Mouse (Mus musculus) thymus, adult 2 months (tissue): ENCODE data around the gene Ociad1.

ENCODE experiments used
- CTCF ChIP-seq: fragments of 200-500 bp; IDR thresholded peaks from 2 replicates; pipeline ENCODE4 v1.5.1; 2012; ENCODE audit warnings: mild to moderate bottlenecking, control low read depth, low read length, moderate library complexity, borderline replicate concordance; ENCODE audit not compliant: control insufficient read depth, poor library complexity, insufficient read depth; ENCODE audit errors: extremely low read depth
- POLR2A ChIP-seq: fragments of 200-500 bp; IDR thresholded peaks from 2 replicates; pipeline ENCODE4 v1.6.1; 2012; ENCODE audit warnings: mild to moderate bottlenecking, low read length, control low read depth, moderate library complexity; ENCODE audit not compliant: control insufficient read depth, poor library complexity, insufficient read depth; ENCODE audit errors: extremely low read depth

DNA sequence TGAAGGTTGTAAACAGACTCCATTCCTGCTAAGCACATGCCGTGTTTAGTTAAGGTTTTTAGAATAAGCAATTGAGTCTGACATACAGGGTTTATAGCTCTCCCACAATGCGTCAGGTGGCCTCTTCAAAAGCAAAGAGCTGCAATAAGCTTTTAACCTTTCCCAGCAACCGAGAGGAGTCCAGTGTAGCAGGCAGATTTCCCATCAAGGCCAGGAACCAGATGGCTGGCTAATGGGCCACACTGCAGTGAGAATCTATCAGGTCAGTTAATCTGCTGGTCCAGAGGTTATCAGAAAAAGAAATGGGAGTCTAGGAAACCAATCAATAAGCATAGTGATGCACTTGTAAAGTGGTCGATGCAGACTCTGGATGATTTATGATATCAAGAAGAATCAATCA, 38.4 kb downstream of the Ociad1 start:
- TF ChIP-seq CTCF: no peak
- TF ChIP-seq POLR2A: no peak
